Mouse (Mus musculus) testis, adult 2 months (tissue): Measurements from ENCODE around the gene Rasa2.

Experiments
- CTCF ChIP-seq: fragments of 200-500 bp; IDR thresholded peaks from 2 replicates; pipeline ENCODE4 v1.5.1; 2012; ENCODE audit warnings: low read depth, mild to moderate bottlenecking, inconsistent platforms, low read length, moderate library complexity; ENCODE audit not compliant: control insufficient read depth, insufficient read depth, insufficient replicate concordance
- POLR2A ChIP-seq: fragments of 200-500 bp; IDR thresholded peaks from 2 replicates; pipeline ENCODE4 v1.6.1; 2012; ENCODE audit warnings: low read depth, mild to moderate bottlenecking, inconsistent platforms, low read length, moderate library complexity; ENCODE audit not compliant: control insufficient read depth

- TF ChIP-seq CTCF (no peak), POLR2A (no peak)
Measured at GRCm38 (mm10) chr9:96517429-96517828, 114.0 kb downstream of the Rasa2 start.
